In genomic region chr7:82903006-82903405, GRCm38 (mm10) we compare ENCODE assay signal across 23 mouse cellular contexts. TPM values are rescaled to one million over a fixed set of nuclear protein-coding genes. Genes with fewer than 3 reads are reported as not detected.
A peak's percentile ranks its signal among the peaks of the same experiment; 100 is the strongest.
DNase-seq lines count a peak whose midpoint lies in the region; ATAC-seq lines count a peak whose summit lies in the region.
"Had no signal": no experiment of that assay in that cellular context is flagged by ENCODE, and none has a peak within 500 bp of the region (broad histone marks: within the 10 kb centered on the region; RNA-seq: fewer than 3 reads in every experiment).

No protein-coding gene starts in this region.

- no peak overlapping the region for H3K4me2 ChIP-seq in kidney, embryonic 14.5 days (replicated peaks; ENCODE audit: low read depth, low read length)
- H3K4me2 ChIP-seq: embryonic facial prominence, embryonic 15.5 days; heart, embryonic 15.5 days; hindbrain, embryonic 13.5 days had no signal

- 69% methylated on average over 3 of the region's 3 CpGs for WGBS in kidney, embryonic 14.5 days

- no peak overlapping the region for H3K27ac ChIP-seq in kidney, embryonic 14.5 days (ENCODE audit: low read depth, low read length)
- H3K27ac ChIP-seq: embryonic facial prominence, embryonic 15.5 days; forebrain, embryonic 10.5 days; heart, embryonic 10.5 days; heart, embryonic 15.5 days; hindbrain, embryonic 13.5 days had no signal

- intact Hi-C loops in left cerebral cortex, postnatal 25 days (cut with DNase I), result no loop called here

- H3K27me3 ChIP-seq in kidney, embryonic 14.5 days (ENCODE audit: control insufficient read depth, insufficient read depth, low read length), result no peaks in the 10 kb centered on the region
- H3K27me3 ChIP-seq: embryonic facial prominence, embryonic 15.5 days; heart, embryonic 15.5 days; hindbrain, embryonic 13.5 days had no signal

- no peaks in the 10 kb centered on the region for H3K4me1 ChIP-seq in kidney, embryonic 14.5 days (ENCODE audit: control insufficient read depth, insufficient read depth, low read length)
- H3K4me1 ChIP-seq: embryonic facial prominence, embryonic 15.5 days had no signal

- H3K9me3 ChIP-seq in kidney, embryonic 14.5 days (ENCODE audit: control insufficient read depth, low read length), result 0 out of 2 replicates have a peak, but pooled peaks cover 2% of the 10 kb centered on the region
- H3K9me3 ChIP-seq: embryonic facial prominence, embryonic 15.5 days; forebrain, embryonic 10.5 days; heart, embryonic 10.5 days; heart, embryonic 15.5 days; hindbrain, embryonic 13.5 days had no signal

- no peak overlapping the region for H3K9ac ChIP-seq in kidney, embryonic 14.5 days (ENCODE audit: low read depth, low read length)
- H3K9ac ChIP-seq: embryonic facial prominence, embryonic 15.5 days; heart, embryonic 15.5 days; hindbrain, embryonic 13.5 days had no signal

- no peak for ATAC-seq in kidney, embryonic 14.5 days (ENCODE audit: low FRiP score, low TSS enrichment)
- ATAC-seq in megakaryocyte, adult 5-6 weeks (ENCODE audit: poor library complexity, severe bottlenecking), result no peak
- ATAC-seq: forebrain, embryonic 14.5 days had no signal

- H3K36me3 ChIP-seq in kidney, embryonic 14.5 days (ENCODE audit: control insufficient read depth, insufficient read depth, low read length), result no peaks in the 10 kb centered on the region
- H3K36me3 ChIP-seq: embryonic facial prominence, embryonic 15.5 days; forebrain, embryonic 10.5 days; heart, embryonic 10.5 days; heart, embryonic 15.5 days; hindbrain, embryonic 13.5 days had no signal

- DNase-seq in kidney, adult 11 months, result peak; percentile 66
- peak; percentile 79 for DNase-seq in kidney, adult 9 months
- peak; percentile 26 for DNase-seq in kidney, postnatal 10 days
- DNase-seq in yolk sac, embryonic 10.5 days (ENCODE audit: low spot score), result peak; percentile 10
- DNase-seq in urinary bladder, postnatal 36 days (ENCODE audit: low spot score in 2 of 2), result no peak
- no peak for DNase-seq in left cerebral cortex, postnatal 25 days (ENCODE audit: low spot score in 2 of 2)
- DNase-seq: adrenal gland, adult 2 months; adrenal gland, postnatal 25 days; cerebellum, adult 18-20 months; cerebellum, postnatal 10 days; embryo, embryonic 11 days; gastrocnemius, postnatal 36 days; heart, adult 18-20 months; heart, postnatal 14 days had no signal

- no peak overlapping the region for H3K4me3 ChIP-seq in kidney, embryonic 14.5 days (ENCODE audit: low read length)
- H3K4me3 ChIP-seq: embryonic facial prominence, embryonic 15.5 days; erythroblast, embryonic 14.5 days; forebrain, embryonic 10.5 days; heart, embryonic 10.5 days; heart, embryonic 15.5 days; hindbrain, embryonic 13.5 days had no signal

RNA-seq across cellular contexts. Expression of gene Mex3b, which starts 35.9 kb away (rescaled TPM):
- 14.3 and 16.3 TPM in 2 replicates for polyA plus RNA-seq in kidney, embryonic 14.5 days (2014; fragmentation: Nextera tagmentation; extraction: Ambion mirVana)
- total RNA-seq in megakaryocyte, adult 5-6 weeks (2015), result 2.5 and 3.7 TPM in 2 replicates
- 3.9 and 5.2 TPM in 2 replicates for total RNA-seq in megakaryocyte, adult 5-6 weeks (2017)
- total RNA-seq in left cerebral cortex, postnatal 25 days (2021), result 10 to 100 TPM; 23.3 to 29.2 TPM

Comparison
In these comparisons a context has a peak if more than half of its experiments do, and no peak if none do; other contexts are left out.
1. DNase-seq: peak in kidney, adult 11 months (single experiment), kidney, adult 9 months (single experiment), kidney, postnatal 10 days (single experiment) and yolk sac, embryonic 10.5 days (single experiment); none in urinary bladder, postnatal 36 days (0 of 2) and left cerebral cortex, postnatal 25 days (0 of 2).